Mouse (Mus musculus) right cerebral cortex, postnatal 36 days (tissue): ENCODE measurements around the gene Ppara.
A peak's percentile ranks its signal among the peaks of the same experiment; 100 is the strongest.

Experiments used
- DNase-seq, 2 experiments: peaks; one replicate each; pipeline ENCODE4 v3.0.0; 2022; ENCODE audit warnings: low spot score in 2 of 2, mixed read lengths in 1 of 2

The Ppara gene

DNA sequence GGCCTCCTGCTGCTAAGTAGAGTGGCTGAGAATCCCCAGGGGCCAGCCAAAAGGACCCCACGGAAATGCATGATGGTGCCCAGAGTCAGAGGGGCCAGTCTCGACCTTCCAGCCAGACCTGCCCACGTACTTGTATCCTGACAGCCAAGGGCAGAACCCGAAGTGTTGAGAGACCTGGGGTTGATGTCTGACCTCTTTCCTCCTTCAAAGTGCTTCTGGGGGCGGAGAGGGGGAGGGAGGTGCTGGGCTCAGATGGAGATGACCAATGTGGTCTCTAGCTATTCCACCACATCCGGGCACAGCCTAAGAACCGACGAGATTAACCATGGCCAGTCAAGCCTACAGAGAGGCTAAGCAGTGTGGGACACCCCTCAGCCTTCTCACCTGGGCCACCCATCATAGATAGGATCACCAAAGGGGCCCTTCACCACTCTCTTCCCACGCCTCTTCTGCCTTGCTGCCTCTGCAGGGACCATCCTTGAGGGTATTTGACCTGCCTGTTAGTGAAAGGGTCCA, 29.7 kb upstream of the Ppara start:
- no peak for DNase-seq

DNA sequence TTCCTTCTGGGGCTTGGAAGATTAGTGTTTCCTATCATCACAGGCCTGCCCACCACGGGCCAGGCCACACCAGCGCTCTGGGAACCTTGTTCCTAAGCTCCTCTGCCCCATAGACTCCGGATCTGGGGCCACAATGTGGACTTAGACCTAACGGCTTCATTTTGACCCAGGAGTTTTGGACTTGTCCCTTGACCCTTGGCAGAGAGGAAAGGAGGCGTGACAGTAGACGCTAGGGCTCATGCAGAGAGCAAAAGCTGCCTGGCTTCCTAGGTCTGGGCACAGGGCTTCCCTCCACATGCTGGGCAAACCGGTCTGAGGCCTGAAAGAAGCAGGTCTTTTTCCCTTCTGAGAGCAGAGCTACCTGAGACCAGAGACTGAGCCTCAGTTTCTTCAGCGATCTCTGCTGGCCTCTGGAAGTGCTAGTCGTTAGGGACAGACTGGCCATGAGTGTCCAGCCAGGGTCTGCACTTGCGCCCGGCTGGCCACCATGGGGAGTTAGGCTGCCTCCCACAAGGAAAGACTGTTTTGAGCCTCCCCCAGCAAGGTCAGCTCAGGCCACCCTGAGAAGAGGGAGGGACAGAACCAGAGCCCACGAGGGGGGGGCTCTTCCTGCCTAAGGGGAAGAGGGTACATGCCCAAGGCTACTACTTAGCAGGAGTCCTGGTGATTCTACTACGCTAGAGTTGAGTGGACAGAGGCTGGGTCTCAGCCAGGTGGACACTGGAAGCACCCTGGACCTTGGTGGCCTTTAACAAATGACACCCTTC, 29.0 kb upstream of the Ppara start:
- no peak for DNase-seq

- DNase-seq = no peak
Observed at GRCm38 (mm10) chr15:85706527-85706926, 28.3 kb upstream of the Ppara start.

DNA sequence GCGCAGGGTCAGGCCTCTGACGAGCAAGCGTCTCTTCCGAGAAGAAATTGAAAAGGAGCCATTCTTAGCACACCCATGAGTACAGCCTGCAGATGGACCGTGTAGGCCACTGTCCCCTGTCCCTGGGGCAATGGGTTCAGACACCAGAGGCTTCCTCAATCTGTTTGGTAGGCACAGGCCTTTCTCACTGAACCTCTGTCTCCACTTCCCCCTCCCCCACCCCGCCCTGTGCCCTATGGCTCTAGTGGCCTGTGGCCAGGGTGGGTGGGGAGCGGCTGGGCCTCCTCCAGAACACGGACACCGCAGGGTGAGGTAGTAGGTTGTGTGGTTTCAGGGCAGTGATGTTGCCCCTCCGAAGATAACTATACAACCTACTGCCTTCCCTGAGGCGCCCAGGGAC, 27.8 kb upstream of the Ppara start:
- DNase-seq = no peak

DNA sequence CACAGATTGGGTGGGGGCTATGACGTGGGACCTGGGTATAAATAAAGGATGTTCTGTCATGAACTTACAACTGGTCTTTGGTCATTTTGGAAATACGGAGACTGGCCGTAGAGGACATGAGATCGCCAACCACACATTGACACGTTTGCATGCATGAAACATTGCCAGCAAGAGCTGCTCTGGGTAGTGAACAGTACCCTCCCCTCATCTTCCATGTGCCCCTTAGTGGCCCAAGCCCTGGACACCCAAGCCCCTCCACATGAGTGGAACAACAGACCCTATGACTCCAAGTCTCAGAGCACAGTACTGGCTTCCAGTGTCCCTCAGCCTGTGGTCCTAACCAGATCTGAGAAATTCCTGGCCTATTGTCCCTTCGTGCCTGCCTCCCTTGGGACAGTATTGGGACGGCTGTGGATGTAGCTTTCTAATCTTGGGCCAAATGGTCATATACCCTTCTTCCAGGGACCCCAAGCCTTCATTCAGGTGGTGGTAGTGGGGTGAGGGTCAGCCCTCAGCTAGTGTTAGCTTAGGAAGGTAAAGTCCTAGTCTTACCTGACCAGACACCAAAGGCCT, 27.2 kb upstream of the Ppara start:
- DNase-seq = no peak

- no peak for DNase-seq
Observed at GRCm38 (mm10) chr15:85708217-85708616, 26.6 kb upstream of the Ppara start.

- no peak for DNase-seq
Observed at GRCm38 (mm10) chr15:85708843-85709242, 25.9 kb upstream of the Ppara start.

- peak; percentile 76 to 81 for DNase-seq
Observed at GRCm38 (mm10) chr15:85709268-85709973, 25.4 kb upstream of the Ppara start.

DNA sequence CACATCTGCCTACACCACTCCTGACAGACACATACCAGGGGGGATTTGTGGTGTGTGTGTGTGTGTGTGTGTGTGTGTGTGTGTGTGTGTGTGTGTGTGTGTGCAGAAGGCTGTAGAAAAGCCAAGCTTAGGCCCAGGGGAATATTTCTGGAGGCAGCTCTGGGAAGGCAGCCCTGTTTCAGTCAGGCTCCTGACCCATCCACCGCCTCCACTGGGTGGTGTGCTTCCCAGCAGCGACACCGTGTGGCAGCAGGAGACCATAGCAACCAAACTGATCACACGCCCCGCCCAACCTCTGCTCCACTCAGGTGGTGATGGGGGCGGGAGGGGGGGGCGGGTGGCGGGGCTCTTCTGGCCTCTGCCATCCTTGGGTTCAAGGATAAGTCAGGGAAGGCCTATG, 24.6 kb upstream of the Ppara start:
- peak; percentile 66 to 74 for DNase-seq

GRCm38 (mm10) chr15:85710641-85711580, 23.9 kb upstream of the Ppara start:
- no peak for DNase-seq

GRCm38 (mm10) chr15:85712565-85713168, 22.1 kb upstream of the Ppara start:
- DNase-seq = no peak

DNA sequence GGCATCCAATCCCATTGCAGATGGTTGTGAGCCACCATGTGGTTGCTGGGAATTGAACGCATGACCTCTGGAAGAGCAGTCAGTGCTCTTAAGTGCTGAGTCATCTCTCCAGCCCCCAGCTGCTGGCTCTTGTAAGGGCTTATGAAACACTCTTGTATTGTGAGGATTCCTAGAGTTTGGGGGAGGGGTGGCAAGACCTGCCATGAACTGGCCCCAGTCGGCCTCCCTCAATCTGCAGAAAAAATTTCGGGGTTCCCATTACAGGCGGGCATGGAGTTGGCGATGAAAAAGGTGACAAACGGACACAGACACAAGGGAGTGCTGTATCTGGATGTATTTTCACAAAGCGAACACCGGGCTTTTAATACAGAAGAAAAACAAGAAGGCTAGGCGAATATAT, 21.4 kb upstream of the Ppara start:
- no peak for DNase-seq

DNA sequence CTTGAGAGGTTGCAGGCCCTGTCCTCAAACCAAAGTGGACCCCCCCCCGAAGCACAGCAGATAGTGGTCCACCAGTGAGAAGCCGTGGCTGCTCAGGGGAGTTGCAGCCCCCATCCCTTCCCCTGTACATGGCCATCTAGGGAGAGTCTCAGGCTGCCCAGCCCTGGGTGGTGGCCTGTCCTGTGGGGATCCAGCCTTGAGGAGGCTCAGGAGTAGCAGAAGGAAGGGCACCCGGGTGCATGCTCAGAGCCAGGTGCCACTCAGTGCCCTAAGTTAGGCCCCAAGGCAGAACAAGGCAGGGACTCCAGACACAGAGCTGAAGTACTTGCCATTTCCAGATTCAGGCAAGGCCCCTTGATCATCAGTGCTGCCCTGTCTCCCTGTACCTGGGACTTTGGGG, 19.7 kb upstream of the Ppara start:
- no peak for DNase-seq

- peak; percentile 69 to 72 for DNase-seq
Observed at GRCm38 (mm10) chr15:85716045-85716444, 18.7 kb upstream of the Ppara start.

- DNase-seq = no peak
Observed at GRCm38 (mm10) chr15:85716591-85716990, 18.2 kb upstream of the Ppara start.

GRCm38 (mm10) chr15:85717008-85717407, 17.8 kb upstream of the Ppara start:
- no peak for DNase-seq

DNA sequence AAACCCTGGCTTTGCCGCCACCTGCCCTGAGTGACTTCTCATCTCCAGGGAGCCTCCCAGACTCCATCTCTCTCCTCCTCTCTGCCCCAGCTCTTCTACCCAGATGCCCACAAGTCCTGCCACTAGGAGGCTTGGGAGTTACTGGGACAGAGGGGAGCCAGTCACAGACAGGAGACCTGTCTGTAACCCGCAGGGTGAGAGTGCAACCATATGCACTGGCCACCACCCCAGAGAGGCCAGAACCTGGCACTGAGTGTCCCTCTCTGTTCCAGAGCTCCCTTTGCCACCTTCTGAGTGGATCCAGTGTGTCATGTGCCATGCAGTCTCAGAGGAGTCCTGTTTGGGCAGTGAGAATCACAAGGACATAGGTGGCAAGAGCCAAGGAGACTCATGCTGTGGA, 17.0 kb upstream of the Ppara start:
- DNase-seq = no peak

DNA sequence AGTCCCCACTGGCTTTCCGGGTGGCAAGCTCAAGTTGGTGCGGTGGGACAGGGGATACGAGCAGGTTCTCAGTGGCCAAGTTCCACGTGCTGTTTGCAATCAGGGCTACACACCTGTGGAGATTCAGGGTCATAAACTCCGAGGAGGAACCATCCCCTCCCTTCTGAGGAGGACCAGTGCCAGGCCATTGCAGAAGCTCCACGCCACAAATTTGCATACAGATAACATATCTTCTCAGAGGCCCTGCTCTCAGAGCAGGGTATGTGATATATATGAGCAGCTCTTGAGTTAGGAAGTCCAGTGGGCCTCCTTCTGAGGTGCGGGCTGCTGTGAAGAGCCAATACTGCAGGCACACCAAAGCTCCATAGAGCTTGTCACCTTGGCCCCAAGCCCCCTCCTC, 15.8 kb upstream of the Ppara start:
- no peak for DNase-seq

DNA sequence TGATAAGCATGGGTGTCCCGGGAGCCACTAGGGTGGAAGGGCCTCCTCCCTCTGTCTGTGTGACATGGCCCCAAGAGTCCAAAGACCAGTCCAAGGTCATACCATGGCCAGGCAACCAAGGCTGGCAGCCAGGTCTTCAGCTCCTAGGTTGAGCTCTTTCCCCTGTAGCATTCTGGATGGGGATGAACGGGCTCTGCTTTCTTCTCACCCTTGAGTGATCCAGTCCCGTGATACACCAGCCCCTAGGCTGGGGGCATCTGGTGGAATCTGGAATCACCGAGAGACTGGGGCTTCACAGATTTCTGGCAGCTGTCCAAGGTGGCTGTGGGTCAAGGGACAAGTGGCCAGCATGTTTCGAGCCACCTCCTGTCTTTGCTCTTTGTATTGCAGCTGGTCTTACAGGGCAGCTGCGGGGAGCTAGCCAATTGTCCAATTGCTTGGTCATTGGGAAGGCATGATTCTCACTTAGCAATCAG, 14.4 kb upstream of the Ppara start:
- DNase-seq = no peak

GRCm38 (mm10) chr15:85724271-85725165, 10.3 kb upstream of the Ppara start:
- no peak for DNase-seq
